Mouse (Mus musculus) CH12.LX (cell line): ENCODE measurements around the gene Cradd.

Experiments used
- CHD1 ChIP-seq: IDR thresholded peaks from 2 replicates; pipeline ENCODE4 v1.6.1; 2012; ENCODE audit warnings: low read depth, low read length, improper control_type of control experiment, inconsistent platforms
- ELF1 ChIP-seq: IDR thresholded peaks from 2 replicates; pipeline ENCODE4 v1.6.1; 2014; ENCODE audit warnings: low read depth, mild to moderate bottlenecking, inconsistent platforms, low read length, improper control_type of control experiment
- EP300 ChIP-seq: IDR thresholded peaks from 2 replicates; pipeline ENCODE4 v1.6.1; 2011; ENCODE audit warnings: low read length, improper control_type of control experiment
- MAX ChIP-seq: IDR thresholded peaks from 2 replicates; pipeline ENCODE4 v1.6.1; 2011; ENCODE audit warnings: low read length, improper control_type of control experiment
- POLR2A ChIP-seq: IDR thresholded peaks from 2 replicates; pipeline ENCODE4 v1.6.1; 2011; ENCODE audit warnings: low read depth, mild to moderate bottlenecking, improper control_type of control experiment, low read length
- RAD21 ChIP-seq: IDR thresholded peaks from 2 replicates; pipeline ENCODE4 v1.6.1; 2011; ENCODE audit warnings: low read depth, mild to moderate bottlenecking, low read length, improper control_type of control experiment, moderate library complexity

- no peak for TF ChIP-seq MAX
- TF ChIP-seq CHD1 = no peak
- TF ChIP-seq RAD21 = no peak
- no peak for TF ChIP-seq ELF1
- no peak for TF ChIP-seq POLR2A
- TF ChIP-seq EP300 = no peak
Observed at GRCm38 (mm10) chr10:95337589-95337988, 13.7 kb upstream of the Cradd start.
